22 mouse cellular contexts compared by ENCODE assay signal in genomic region chr6:88937214-88937549, GRCm38 (mm10). TPM values are rescaled to one million over a fixed set of nuclear protein-coding genes. Genes with fewer than 3 reads are reported as not detected.
A peak's percentile ranks its signal among the peaks of the same experiment; 100 is the strongest.
DNase-seq lines count a peak whose midpoint lies in the region; ATAC-seq and TF ChIP-seq lines count a peak whose summit lies in the region.
"Had no signal": no experiment of that assay in that cellular context is flagged by ENCODE, and none has a peak within 500 bp of the region (broad histone marks: within the 10 kb centered on the region; RNA-seq: fewer than 3 reads in every experiment).

No protein-coding gene starts in this region.

- peaks cover 22% of the 10 kb centered on the region for H3K27me3 ChIP-seq in forebrain, embryonic 12.5 days
- 0 out of 2 replicates have a peak, but pooled peaks cover 4% of the 10 kb centered on the region for H3K27me3 ChIP-seq in forebrain, postnatal 0 days (ENCODE audit: insufficient read depth, low read length)
- H3K27me3 ChIP-seq in midbrain, embryonic 14.5 days (ENCODE audit: control insufficient read depth, insufficient read depth, low read length): no peaks in the 10 kb centered on the region; the same call in 1 of the 2 replicates
- H3K27me3 ChIP-seq: hindbrain, embryonic 15.5 days; limb, embryonic 15.5 days; neural tube, embryonic 12.5 days had no signal

- H3K4me3 ChIP-seq in forebrain, embryonic 12.5 days (replicated peaks): no peak overlapping the region
- no peak overlapping the region for H3K4me3 ChIP-seq in forebrain, postnatal 0 days (ENCODE audit: low read depth, low read length)
- H3K4me3 ChIP-seq in left cerebral cortex, adult 2 months: no peak overlapping the region
- H3K4me3 ChIP-seq in embryonic fibroblast, embryonic 13.5 days (ENCODE audit: insufficient read depth, low read length): no peak overlapping the region
- H3K4me3 ChIP-seq in midbrain, embryonic 14.5 days (replicated peaks; ENCODE audit: low read depth, low read length): no peak overlapping the region
- H3K4me3 ChIP-seq: heart, adult 2 months; heart, embryonic 15.5 days; hindbrain, embryonic 15.5 days; limb, embryonic 15.5 days; liver, embryonic 15.5 days; neural tube, embryonic 12.5 days had no signal

- peak overlapping the region; percentile 91 for H3K27ac ChIP-seq in forebrain, embryonic 12.5 days
- H3K27ac ChIP-seq in forebrain, postnatal 0 days (ENCODE audit: low read depth, low read length): no peak overlapping the region
- peak overlapping the region; percentile 33; the same call in 1 of the 2 replicates for H3K27ac ChIP-seq in left cerebral cortex, adult 2 months
- peak overlapping the region; percentile 84; the same call in 1 of the 2 replicates for H3K27ac ChIP-seq in embryonic fibroblast, embryonic 13.5 days (ENCODE audit: insufficient read depth, low read length)
- H3K27ac ChIP-seq in midbrain, embryonic 14.5 days (replicated peaks; ENCODE audit: low read depth, low read length): peak overlapping the region; percentile 87; the same call in 1 of the 2 replicates
- H3K27ac ChIP-seq: heart, adult 2 months; heart, embryonic 15.5 days; kidney, postnatal 0 days; limb, embryonic 15.5 days; liver, embryonic 15.5 days had no signal

- TF ChIP-seq POLR2A in embryonic fibroblast, embryonic 13.5 days (IDR thresholded peaks at IDR 0.05; ENCODE audit: low read depth, low read length): no peak

- TF ChIP-seq CTCF in forebrain, postnatal 0 days (IDR thresholded peaks at IDR 0.05; ENCODE audit: low read depth): no peak
- TF ChIP-seq CTCF in left cerebral cortex, adult 2 months (IDR thresholded peaks at IDR 0.05): no peak
- no peak for TF ChIP-seq CTCF in embryonic fibroblast, embryonic 13.5 days (IDR thresholded peaks at IDR 0.05; ENCODE audit: borderline replicate concordance, insufficient read depth, low read length)

- intact Hi-C loops in left cerebral cortex, adult 2 months (cut with DNase I): loop anchor here (5.0 kb wide), 2 partner anchors 300 to 425 kb away; partner anchors contain the start of gene Plxna1
- intact Hi-C loops in gastrocnemius, postnatal 14 days (cut with DNase I; ENCODE audit: low total_unique reads): loop anchor here (10.0 kb wide), 1 partner anchor 388 kb away; no protein-coding TSS in a partner anchor

- no peak overlapping the region for H3K4me2 ChIP-seq in forebrain, embryonic 12.5 days
- no peak overlapping the region for H3K4me2 ChIP-seq in forebrain, postnatal 0 days (ENCODE audit: low read depth)
- H3K4me2 ChIP-seq in midbrain, embryonic 14.5 days (ENCODE audit: low read length): no peak overlapping the region
- H3K4me2 ChIP-seq: heart, embryonic 15.5 days; hindbrain, embryonic 15.5 days; limb, embryonic 15.5 days; liver, embryonic 15.5 days; neural tube, embryonic 12.5 days had no signal

- no peak overlapping the region for H3K9ac ChIP-seq in forebrain, embryonic 12.5 days
- no peak overlapping the region for H3K9ac ChIP-seq in forebrain, postnatal 0 days
- H3K9ac ChIP-seq in midbrain, embryonic 14.5 days (replicated peaks; ENCODE audit: low read length): no peak overlapping the region
- H3K9ac ChIP-seq: heart, embryonic 15.5 days; hindbrain, embryonic 15.5 days; limb, embryonic 15.5 days; liver, embryonic 15.5 days; neural tube, embryonic 12.5 days had no signal

- no peak for DNase-seq in forebrain, postnatal 0 days
- no peak for DNase-seq in left cerebral cortex, adult 2 months (ENCODE audit: extremely low spot score in 1 of 2, low spot score in 2 of 2)
- no peak for DNase-seq in left cerebral cortex, adult 9 months (ENCODE audit: low spot score in 2 of 2)
- peak; percentile 51 for DNase-seq in midbrain, embryonic 14.5 days
- DNase-seq in gastrocnemius, postnatal 14 days: no peak
- DNase-seq in adrenal gland, adult 8-10 months: no peak
- DNase-seq: adrenal gland, postnatal 36 days; cerebellum, postnatal 36 days; gastrocnemius, postnatal 10 days; heart, adult 2 months; kidney, adult 11 months; layer of hippocampus, postnatal 36 days had no signal

- H3K36me3 ChIP-seq in forebrain, embryonic 12.5 days (replicated peaks): no peaks in the 10 kb centered on the region
- H3K36me3 ChIP-seq in forebrain, postnatal 0 days (ENCODE audit: insufficient read depth): no peaks in the 10 kb centered on the region
- H3K36me3 ChIP-seq in midbrain, embryonic 14.5 days (ENCODE audit: control insufficient read depth, insufficient read depth, low read length): no peaks in the 10 kb centered on the region
- H3K36me3 ChIP-seq: G1E; heart, embryonic 15.5 days; hindbrain, embryonic 15.5 days; limb, embryonic 15.5 days; liver, embryonic 15.5 days; neural tube, embryonic 12.5 days had no signal

- peaks cover 91% of the 10 kb centered on the region for H3K4me1 ChIP-seq in forebrain, embryonic 12.5 days
- peaks cover 47% of the 10 kb centered on the region for H3K4me1 ChIP-seq in forebrain, postnatal 0 days (ENCODE audit: insufficient read depth)
- peaks cover 30% of the 10 kb centered on the region for H3K4me1 ChIP-seq in embryonic fibroblast, embryonic 13.5 days (ENCODE audit: control insufficient read depth, insufficient read depth, low read length)
- peaks cover 68% of the 10 kb centered on the region for H3K4me1 ChIP-seq in midbrain, embryonic 14.5 days (ENCODE audit: control insufficient read depth, insufficient read depth, low read length)
- H3K4me1 ChIP-seq: liver, embryonic 15.5 days had no signal

- no peaks in the 10 kb centered on the region for H3K9me3 ChIP-seq in forebrain, embryonic 12.5 days
- H3K9me3 ChIP-seq in forebrain, postnatal 0 days (ENCODE audit: low read length): no peaks in the 10 kb centered on the region
- no peaks in the 10 kb centered on the region for H3K9me3 ChIP-seq in midbrain, embryonic 14.5 days (ENCODE audit: control insufficient read depth, low read length)
- H3K9me3 ChIP-seq: G1E; heart, embryonic 15.5 days; hindbrain, embryonic 15.5 days; limb, embryonic 15.5 days; liver, embryonic 15.5 days; neural tube, embryonic 12.5 days had no signal

- WGBS in forebrain, embryonic 12.5 days: 21% methylated on average over 4 of the region's 4 CpGs
- 51% methylated on average over 4 of the region's 4 CpGs for WGBS in forebrain, postnatal 0 days
- WGBS in midbrain, embryonic 14.5 days: 21% methylated on average over 4 of the region's 4 CpGs

- ATAC-seq in forebrain, embryonic 12.5 days (ENCODE audit: low FRiP score): no peak
- ATAC-seq in forebrain, postnatal 0 days: no peak
- ATAC-seq in midbrain, embryonic 14.5 days (ENCODE audit: low FRiP score, low TSS enrichment): no peak
- ATAC-seq: activated CD4-positive, CD25-positive, alpha-beta regulatory T cell, adult 4 months had no signal

RNA-seq across cellular contexts. Expression of gene Tpra1, which starts 35.1 kb away (rescaled TPM):
- polyA plus RNA-seq in forebrain, embryonic 12.5 days (2016; fragmentation: Nextera tagmentation; extraction: Ambion mirVana): 49.9 and 60.6 TPM in 2 replicates
- 45.0 and 69.2 TPM in 2 replicates for total RNA-seq in forebrain, postnatal 0 days (2014; rRNA removed)
- polyA plus RNA-seq in forebrain, postnatal 0 days (2015; fragmentation: Nextera tagmentation; extraction: Ambion mirVana): 35.0 and 41.4 TPM in 2 replicates
- 10 to 100 TPM; 50.8 to 53.6 TPM for total RNA-seq in left cerebral cortex, adult 2 months (2021)
- polyA plus RNA-seq in embryonic fibroblast, embryonic 13.5 days (2011; ENCODE audit: insufficient read length, low read depth, missing spikeins): 29.2 and 31.0 TPM in 2 replicates
- polyA plus RNA-seq in midbrain, embryonic 14.5 days (2014; fragmentation: Nextera tagmentation; extraction: Ambion mirVana): 50.0 and 77.0 TPM in 2 replicates
- total RNA-seq in gastrocnemius, postnatal 14 days (2021): 10 to 100 TPM; 21.5 to 24.1 TPM
- 100 to 1,000 TPM; 122 to 168 (median 148) TPM for total RNA-seq in adrenal gland, adult 8-10 months (2022)

RNA-seq across cellular contexts. Expression of gene Mcm2, which starts 38.6 kb away (rescaled TPM):
- polyA plus RNA-seq in forebrain, embryonic 12.5 days (2016; fragmentation: Nextera tagmentation; extraction: Ambion mirVana): 200 and 211 TPM in 2 replicates
- 14.8 and 19.3 TPM in 2 replicates for total RNA-seq in forebrain, postnatal 0 days (2014; rRNA removed)
- 14.1 and 14.9 TPM in 2 replicates for polyA plus RNA-seq in forebrain, postnatal 0 days (2015; fragmentation: Nextera tagmentation; extraction: Ambion mirVana)
- total RNA-seq in left cerebral cortex, adult 2 months (2021): 1 to 10 TPM; 2.1 to 4.5 TPM
- 31.6 and 42.3 TPM in 2 replicates for polyA plus RNA-seq in embryonic fibroblast, embryonic 13.5 days (2011; ENCODE audit: insufficient read length, low read depth, missing spikeins)
- polyA plus RNA-seq in midbrain, embryonic 14.5 days (2014; fragmentation: Nextera tagmentation; extraction: Ambion mirVana): 22.2 and 39.0 TPM in 2 replicates
- total RNA-seq in gastrocnemius, postnatal 14 days (2021): 1 to 10 TPM; 5.5 to 9.4 TPM
- 10 to 100 TPM; 26.9 to 51.6 (median 35.2) TPM for total RNA-seq in adrenal gland, adult 8-10 months (2022)
